Mouse (Mus musculus): Measurements from ENCODE around the gene Scyl1. TPM values are rescaled to one million over a fixed set of nuclear protein-coding genes. Genes with fewer than 3 reads are reported as not detected.

The Scyl1 gene
- polyA plus RNA-seq, 1 experiment from 2014 or later, result 47.2 TPM

- H3K9me3 ChIP-seq (ENCODE audit: control insufficient read depth, low read length), result no peaks in the 10 kb centered on the region
- WGBS, result 38% methylated on average over 8 of the region's 8 CpGs
- DNase-seq (ENCODE audit: low spot score) (peak; percentile 46), ATAC-seq (ENCODE audit: low FRiP score) (no peak)
- no peaks in the 10 kb centered on the region for H3K36me3 ChIP-seq (ENCODE audit: control insufficient read depth, insufficient read depth, low read length)
- peaks cover 16% of the 10 kb centered on the region for H3K4me1 ChIP-seq (replicated peaks; ENCODE audit: control insufficient read depth, insufficient read depth, low read length)
- no peak overlapping the region for H3K4me3 ChIP-seq (ENCODE audit: low read depth, low read length)
- H3K27ac ChIP-seq (ENCODE audit: low read depth, low read length), result peak overlapping the region; percentile 99
- no peaks in the 10 kb centered on the region for H3K27me3 ChIP-seq (ENCODE audit: control insufficient read depth, insufficient read depth, low read length)
- peak overlapping the region; percentile 90 for H3K9ac ChIP-seq (ENCODE audit: low read depth, low read length)
- H3K4me2 ChIP-seq (replicated peaks; ENCODE audit: low read depth, low read length), result peak overlapping the region; percentile 76
Measured at GRCm38 (mm10) chr19:5804371-5804899, 33.2 kb upstream of the Scyl1 start.

GRCm38 (mm10) chr19:5803881-5804279 is 32.7 kb upstream of the Scyl1 start:
- Histone ChIP-seq H3K4me1 (replicated peaks; ENCODE audit: control insufficient read depth, insufficient read depth, low read length) (peaks cover 16% of the 10 kb centered on the region), H3K36me3 (ENCODE audit: control insufficient read depth, insufficient read depth, low read length) (no peaks in the 10 kb centered on the region), H3K27me3 (ENCODE audit: control insufficient read depth, insufficient read depth, low read length) (no peaks in the 10 kb centered on the region), H3K4me3 (ENCODE audit: low read depth, low read length) (peak overlapping the region; percentile 43), H3K9ac (ENCODE audit: low read depth, low read length) (peak overlapping the region; percentile 90), H3K9me3 (ENCODE audit: control insufficient read depth, low read length) (no peaks in the 10 kb centered on the region), H3K27ac (ENCODE audit: low read depth, low read length) (peak overlapping the region; percentile 99), H3K4me2 (replicated peaks; ENCODE audit: low read depth, low read length) (peak overlapping the region; percentile 76)
- under 1% methylated on average over 16 of the region's 16 CpGs for WGBS
- no peak for DNase-seq (ENCODE audit: low spot score)
- ATAC-seq (ENCODE audit: low FRiP score), result 0 out of 2 replicates have a peak, but pooled peaks have one; percentile 26

- Histone ChIP-seq H3K27ac (ENCODE audit: low read depth, low read length) (peak overlapping the region; percentile 99), H3K9ac (ENCODE audit: low read depth, low read length) (peak overlapping the region; percentile 90), H3K4me2 (replicated peaks; ENCODE audit: low read depth, low read length) (peak overlapping the region; percentile 76), H3K4me3 (ENCODE audit: low read depth, low read length) (peak overlapping the region; percentile 43), H3K36me3 (ENCODE audit: control insufficient read depth, insufficient read depth, low read length) (no peaks in the 10 kb centered on the region), H3K9me3 (ENCODE audit: control insufficient read depth, low read length) (no peaks in the 10 kb centered on the region), H3K27me3 (ENCODE audit: control insufficient read depth, insufficient read depth, low read length) (no peaks in the 10 kb centered on the region), H3K4me1 (replicated peaks; ENCODE audit: control insufficient read depth, insufficient read depth, low read length) (peaks cover 16% of the 10 kb centered on the region)
- ATAC-seq (ENCODE audit: low FRiP score) (peak; percentile 97), DNase-seq (ENCODE audit: low spot score) (peak; percentile 100)
- WGBS, result under 1% methylated on average over 63 of the region's 67 CpGs
Measured at GRCm38 (mm10) chr19:5803041-5803880, 32.0 kb upstream of the Scyl1 start.

- H3K4me3 ChIP-seq (ENCODE audit: low read depth, low read length), result peak overlapping the region; percentile 43
- ATAC-seq (ENCODE audit: low FRiP score) (no peak), DNase-seq (ENCODE audit: low spot score) (no peak)
- H3K27me3 ChIP-seq (ENCODE audit: control insufficient read depth, insufficient read depth, low read length), result no peaks in the 10 kb centered on the region
- H3K4me1 ChIP-seq (replicated peaks; ENCODE audit: control insufficient read depth, insufficient read depth, low read length), result peaks cover 16% of the 10 kb centered on the region
- H3K9me3 ChIP-seq (ENCODE audit: control insufficient read depth, low read length), result no peaks in the 10 kb centered on the region
- no peaks in the 10 kb centered on the region for H3K36me3 ChIP-seq (ENCODE audit: control insufficient read depth, insufficient read depth, low read length)
- WGBS, result under 1% methylated on average over 4 of the region's 4 CpGs
- peak overlapping the region; percentile 99 for H3K27ac ChIP-seq (ENCODE audit: low read depth, low read length)
- H3K4me2 ChIP-seq (replicated peaks; ENCODE audit: low read depth, low read length), result peak overlapping the region; percentile 76
- peak overlapping the region; percentile 90 for H3K9ac ChIP-seq (ENCODE audit: low read depth, low read length)
Measured at GRCm38 (mm10) chr19:5802787-5803040, 31.5 kb upstream of the Scyl1 start.

GRCm38 (mm10) chr19:5802011-5802786 is 31.0 kb upstream of the Scyl1 start:
- ATAC-seq (ENCODE audit: low FRiP score), result no peak
- WGBS, result under 1% methylated on average over 25 of the region's 25 CpGs
- DNase-seq (ENCODE audit: low spot score), result peak; percentile 98
- Histone ChIP-seq H3K4me3 (ENCODE audit: low read depth, low read length) (peak overlapping the region; percentile 93), H3K27ac (ENCODE audit: low read depth, low read length) (peak overlapping the region; percentile 99), H3K36me3 (ENCODE audit: control insufficient read depth, insufficient read depth, low read length) (0 out of 2 replicates have a peak, but pooled peaks cover 2% of the 10 kb centered on the region), H3K4me2 (replicated peaks; ENCODE audit: low read depth, low read length) (peak overlapping the region; percentile 82), H3K9ac (ENCODE audit: low read depth, low read length) (peak overlapping the region; percentile 95), H3K4me1 (replicated peaks; ENCODE audit: control insufficient read depth, insufficient read depth, low read length) (peaks cover 16% of the 10 kb centered on the region), H3K9me3 (ENCODE audit: control insufficient read depth, low read length) (no peaks in the 10 kb centered on the region), H3K27me3 (ENCODE audit: control insufficient read depth, insufficient read depth, low read length) (no peaks in the 10 kb centered on the region)

- peak overlapping the region; percentile 95 for H3K9ac ChIP-seq (ENCODE audit: low read depth, low read length)
- H3K4me1 ChIP-seq (replicated peaks; ENCODE audit: control insufficient read depth, insufficient read depth, low read length), result peaks cover 14% of the 10 kb centered on the region
- WGBS, result 11% methylated on average over 3 of the region's 3 CpGs
- DNase-seq (ENCODE audit: low spot score) (no peak), ATAC-seq (ENCODE audit: low FRiP score) (no peak)
- H3K4me2 ChIP-seq (replicated peaks; ENCODE audit: low read depth, low read length), result peak overlapping the region; percentile 82
- H3K4me3 ChIP-seq (ENCODE audit: low read depth, low read length), result peak overlapping the region; percentile 93
- H3K9me3 ChIP-seq (ENCODE audit: control insufficient read depth, low read length), result no peaks in the 10 kb centered on the region
- peaks cover 7% of the 10 kb centered on the region for H3K36me3 ChIP-seq (ENCODE audit: control insufficient read depth, insufficient read depth, low read length)
- no peaks in the 10 kb centered on the region for H3K27me3 ChIP-seq (ENCODE audit: control insufficient read depth, insufficient read depth, low read length)
- H3K27ac ChIP-seq (ENCODE audit: low read depth, low read length), result peak overlapping the region; percentile 99
Measured at GRCm38 (mm10) chr19:5801432-5801964, 30.3 kb upstream of the Scyl1 start.

- peak overlapping the region; percentile 93 for H3K4me3 ChIP-seq (ENCODE audit: low read depth, low read length)
- H3K27ac ChIP-seq (ENCODE audit: low read depth, low read length), result peak overlapping the region; percentile 74
- peaks cover 13% of the 10 kb centered on the region for H3K36me3 ChIP-seq (ENCODE audit: control insufficient read depth, insufficient read depth, low read length)
- DNase-seq (ENCODE audit: low spot score) (peak; percentile 67), ATAC-seq (ENCODE audit: low FRiP score) (no peak)
- no peaks in the 10 kb centered on the region for H3K9me3 ChIP-seq (ENCODE audit: control insufficient read depth, low read length)
- peak overlapping the region; percentile 82 for H3K4me2 ChIP-seq (replicated peaks; ENCODE audit: low read depth, low read length)
- WGBS, result 0% methylated on average over 19 of the region's 19 CpGs
- no peaks in the 10 kb centered on the region for H3K27me3 ChIP-seq (ENCODE audit: control insufficient read depth, insufficient read depth, low read length)
- H3K9ac ChIP-seq (ENCODE audit: low read depth, low read length), result peak overlapping the region; percentile 95
- H3K4me1 ChIP-seq (replicated peaks; ENCODE audit: control insufficient read depth, insufficient read depth, low read length), result peaks cover 10% of the 10 kb centered on the region
Measured at GRCm38 (mm10) chr19:5800632-5801431, 29.6 kb upstream of the Scyl1 start.

GRCm38 (mm10) chr19:5800350-5800631 is 29.1 kb upstream of the Scyl1 start:
- Histone ChIP-seq H3K9ac (ENCODE audit: low read depth, low read length) (peak overlapping the region; percentile 95), H3K4me1 (replicated peaks; ENCODE audit: control insufficient read depth, insufficient read depth, low read length) (peaks cover 9% of the 10 kb centered on the region), H3K9me3 (ENCODE audit: control insufficient read depth, low read length) (no peaks in the 10 kb centered on the region), H3K36me3 (ENCODE audit: control insufficient read depth, insufficient read depth, low read length) (peaks cover 15% of the 10 kb centered on the region), H3K4me2 (replicated peaks; ENCODE audit: low read depth, low read length) (peak overlapping the region; percentile 82), H3K27me3 (ENCODE audit: control insufficient read depth, insufficient read depth, low read length) (no peaks in the 10 kb centered on the region), H3K4me3 (ENCODE audit: low read depth, low read length) (peak overlapping the region; percentile 93), H3K27ac (ENCODE audit: low read depth, low read length) (peak overlapping the region; percentile 74; the same call in 1 of the 2 replicates)
- ATAC-seq (ENCODE audit: low FRiP score), result no peak
- DNase-seq (ENCODE audit: low spot score), result peak; percentile 63
- WGBS, result 0% methylated on average over 2 of the region's 2 CpGs
